Mouse (Mus musculus): ENCODE measurements around the gene Kcnk3. TPM values are rescaled to one million over a fixed set of nuclear protein-coding genes. Genes with fewer than 3 reads are reported as not detected.

Kcnk3 gene
- total RNA-seq (2021), result 10 to 100 TPM in 1 of 2 experiments, 1 to 10 TPM in 1; 9.3 to 11.1 TPM

GRCm38 (mm10) chr5:30587681-30588300 is at the start of gene Kcnk3:
TSS of gene Kcnk3 (plus strand) at chr5:30588170.
- DNase-seq (ENCODE audit: extremely low spot score in 1 of 2, low spot score in 1 of 2), result peak; percentile 32 to 37

GRCm38 (mm10) chr5:30545698-30546097 is 42.3 kb upstream of the Kcnk3 start, which contains the start of gene Cib4:
TSS of gene Cib4 (minus strand) at chr5:30545836.
- DNase-seq (ENCODE audit: extremely low spot score in 1 of 2, low spot score in 1 of 2), result no peak

- no peak for DNase-seq (ENCODE audit: extremely low spot score in 1 of 2, low spot score in 1 of 2)
Measured at GRCm38 (mm10) chr5:30548681-30549080, 39.3 kb upstream of the Kcnk3 start.

GRCm38 (mm10) chr5:30550334-30551021 is 37.5 kb upstream of the Kcnk3 start:
- no peak for DNase-seq (ENCODE audit: extremely low spot score in 1 of 2, low spot score in 1 of 2)

- DNase-seq (ENCODE audit: extremely low spot score in 1 of 2, low spot score in 1 of 2), result no peak
Measured at GRCm38 (mm10) chr5:30551022-30551638, 36.8 kb upstream of the Kcnk3 start.

DNA sequence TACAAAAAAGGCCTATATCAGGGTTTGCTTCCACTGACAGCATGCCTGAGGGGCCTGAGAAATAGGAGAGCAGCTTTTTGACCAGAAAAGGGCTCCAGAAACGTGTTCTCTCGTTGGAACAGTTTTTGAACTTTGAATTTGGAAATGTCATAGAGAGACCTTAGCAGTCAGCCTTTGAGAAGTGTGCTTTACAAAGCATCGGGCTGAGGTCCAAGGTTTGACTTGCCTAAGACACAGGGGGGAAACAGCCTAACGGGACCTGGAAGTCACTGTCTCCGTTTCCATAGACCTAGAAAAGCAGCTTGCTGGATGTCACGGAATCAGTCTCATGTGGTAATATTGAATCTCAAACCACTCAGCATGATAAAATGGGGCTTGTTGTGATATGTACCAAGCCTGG is 36.0 kb upstream of the Kcnk3 start:
- DNase-seq (ENCODE audit: extremely low spot score in 1 of 2, low spot score in 1 of 2), result no peak

DNA sequence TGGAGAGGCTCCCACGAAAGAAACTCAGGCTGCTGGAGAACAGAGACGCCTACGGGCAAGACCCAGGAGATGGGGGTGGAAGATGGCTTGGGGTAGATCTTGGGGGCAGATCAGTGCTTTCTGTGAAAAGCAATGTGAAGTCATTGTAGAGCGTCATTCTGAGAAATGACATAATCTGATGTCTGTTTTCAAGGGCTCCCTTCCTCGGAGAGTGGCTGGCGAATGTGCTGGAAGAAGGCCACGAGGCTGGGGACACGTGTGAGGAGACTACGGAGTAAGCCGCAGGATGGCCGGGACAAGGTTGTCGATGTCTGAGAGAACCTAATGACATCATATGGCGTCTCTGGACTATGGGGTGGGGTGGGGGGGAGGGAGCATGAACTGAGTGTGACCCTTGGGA is 34.0 kb upstream of the Kcnk3 start:
- DNase-seq (ENCODE audit: extremely low spot score in 1 of 2, low spot score in 1 of 2), result no peak

GRCm38 (mm10) chr5:30554981-30555380 is 33.0 kb upstream of the Kcnk3 start:
- no peak for DNase-seq (ENCODE audit: extremely low spot score in 1 of 2, low spot score in 1 of 2)

DNA sequence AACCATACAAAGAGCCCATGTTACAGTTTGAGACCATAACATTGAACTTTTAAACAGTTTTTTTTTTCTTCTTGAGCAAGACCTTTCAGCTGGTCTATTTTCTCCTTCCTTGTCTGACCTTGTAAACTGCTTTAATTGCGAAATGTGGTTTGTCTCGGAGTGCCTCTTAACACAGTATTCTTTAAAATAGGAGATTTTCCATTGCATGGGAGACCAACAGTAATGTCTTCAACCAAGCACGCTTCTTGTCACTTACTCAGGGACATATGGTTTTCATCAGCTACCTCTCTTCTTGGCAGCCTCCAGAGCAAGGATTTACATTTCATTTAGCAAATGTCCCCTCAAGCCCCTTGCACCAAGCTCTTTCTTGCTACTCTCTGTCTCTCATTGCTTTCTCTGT is 31.7 kb upstream of the Kcnk3 start:
- DNase-seq (ENCODE audit: extremely low spot score in 1 of 2, low spot score in 1 of 2), result no peak

DNA sequence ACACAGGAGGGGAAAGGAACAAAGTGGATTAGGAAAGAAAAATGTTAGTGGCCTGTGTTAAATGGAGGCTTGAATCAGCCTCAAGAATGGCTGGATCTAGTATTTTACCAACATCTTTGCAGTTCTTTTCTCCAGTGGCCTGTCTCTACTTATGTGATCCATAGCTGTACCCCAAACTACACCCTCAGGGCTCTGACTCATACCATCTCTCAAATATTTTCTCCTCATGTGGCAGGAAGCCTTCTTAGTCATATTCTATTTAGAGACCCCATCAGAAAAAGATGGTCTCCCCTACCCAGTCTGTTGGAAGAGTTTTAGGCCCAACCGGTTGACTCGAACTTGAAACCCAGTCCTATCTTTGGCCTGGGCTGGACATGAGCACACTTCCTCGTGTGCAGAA is 28.5 kb upstream of the Kcnk3 start:
- no peak for DNase-seq (ENCODE audit: extremely low spot score in 1 of 2, low spot score in 1 of 2)

GRCm38 (mm10) chr5:30559986-30560493 is 27.9 kb upstream of the Kcnk3 start:
- DNase-seq (ENCODE audit: extremely low spot score in 1 of 2, low spot score in 1 of 2), result no peak

GRCm38 (mm10) chr5:30568479-30568878 is 19.5 kb upstream of the Kcnk3 start:
- no peak for DNase-seq (ENCODE audit: extremely low spot score in 1 of 2, low spot score in 1 of 2)

GRCm38 (mm10) chr5:30571820-30572219 is 16.1 kb upstream of the Kcnk3 start:
- no peak for DNase-seq (ENCODE audit: extremely low spot score in 1 of 2, low spot score in 1 of 2)

DNA sequence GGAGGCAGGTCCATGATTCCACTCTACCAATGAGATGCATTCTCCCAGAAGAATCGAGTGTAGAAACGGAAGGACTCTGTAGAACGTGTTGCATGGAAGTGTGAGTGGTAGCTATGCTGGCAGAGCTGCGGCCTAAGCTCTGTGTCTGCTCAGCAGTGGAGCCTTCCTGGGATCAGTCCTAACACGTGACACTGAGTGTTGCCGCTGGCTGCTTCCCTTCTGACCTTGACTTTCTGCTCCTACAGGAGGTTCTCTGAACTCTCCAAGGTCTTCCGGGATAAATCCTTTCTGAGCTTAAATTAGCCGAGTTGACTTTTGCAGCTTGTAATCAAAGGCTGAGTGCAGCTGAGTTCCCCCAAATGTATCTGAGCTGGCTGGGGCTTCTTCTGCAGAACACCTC is 13.6 kb upstream of the Kcnk3 start:
- DNase-seq (ENCODE audit: extremely low spot score in 1 of 2, low spot score in 1 of 2), result no peak

GRCm38 (mm10) chr5:30576233-30576632 is 11.7 kb upstream of the Kcnk3 start:
- no peak for DNase-seq (ENCODE audit: extremely low spot score in 1 of 2, low spot score in 1 of 2)

DNA sequence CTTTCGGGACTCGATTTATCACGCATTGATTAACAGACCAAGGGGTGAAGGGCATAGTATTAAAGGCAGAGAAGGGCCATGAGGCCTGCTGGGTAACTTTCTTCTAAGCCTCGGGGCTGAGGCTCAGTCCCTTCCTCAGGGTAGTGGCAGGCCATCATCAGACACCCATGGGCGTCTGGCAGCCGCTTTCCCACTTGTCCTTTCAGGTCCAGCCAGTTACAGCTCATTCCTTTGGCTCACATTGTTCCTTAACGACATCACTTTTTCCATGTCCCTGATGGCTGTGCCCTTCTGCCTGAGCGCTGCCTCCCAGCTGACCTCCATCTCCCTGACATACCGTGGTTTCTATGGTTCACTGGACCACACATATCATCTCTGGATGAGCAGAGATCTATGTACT is 10.7 kb upstream of the Kcnk3 start:
- no peak for DNase-seq (ENCODE audit: extremely low spot score in 1 of 2, low spot score in 1 of 2)

DNA sequence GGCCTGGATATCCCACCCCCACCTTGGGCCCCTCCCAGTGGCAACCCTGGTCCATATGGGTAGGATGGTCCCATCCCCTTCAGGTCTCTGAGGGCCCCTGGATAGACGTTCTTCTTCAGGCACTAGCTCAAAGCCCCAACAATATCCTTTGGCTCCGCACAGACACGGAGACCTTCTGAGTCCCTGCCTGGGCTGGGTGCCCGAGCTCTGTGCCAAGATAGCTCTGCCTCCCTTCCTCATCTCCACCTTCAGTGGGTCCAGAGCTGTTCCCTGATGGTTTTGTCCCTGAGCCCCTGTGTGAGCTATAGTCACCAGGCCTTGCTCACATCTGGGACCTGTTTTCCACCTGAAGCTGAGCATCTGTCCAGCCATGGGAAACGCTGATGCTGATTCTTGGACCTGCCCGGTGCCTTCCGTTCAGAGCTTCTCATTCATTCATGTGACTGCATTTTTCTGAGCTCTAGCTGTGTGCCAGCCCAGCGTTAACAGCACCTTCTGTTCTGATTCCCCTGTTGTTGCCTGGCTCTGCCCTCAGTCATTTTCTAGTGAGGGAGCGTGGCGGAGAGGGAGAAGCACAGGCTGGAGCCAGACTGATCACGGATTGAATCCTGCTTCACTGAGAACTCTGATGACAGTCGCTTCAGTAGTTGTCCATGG is 10.2 kb upstream of the Kcnk3 start:
- DNase-seq (ENCODE audit: extremely low spot score in 1 of 2, low spot score in 1 of 2), result peak; percentile 36 to 44

DNA sequence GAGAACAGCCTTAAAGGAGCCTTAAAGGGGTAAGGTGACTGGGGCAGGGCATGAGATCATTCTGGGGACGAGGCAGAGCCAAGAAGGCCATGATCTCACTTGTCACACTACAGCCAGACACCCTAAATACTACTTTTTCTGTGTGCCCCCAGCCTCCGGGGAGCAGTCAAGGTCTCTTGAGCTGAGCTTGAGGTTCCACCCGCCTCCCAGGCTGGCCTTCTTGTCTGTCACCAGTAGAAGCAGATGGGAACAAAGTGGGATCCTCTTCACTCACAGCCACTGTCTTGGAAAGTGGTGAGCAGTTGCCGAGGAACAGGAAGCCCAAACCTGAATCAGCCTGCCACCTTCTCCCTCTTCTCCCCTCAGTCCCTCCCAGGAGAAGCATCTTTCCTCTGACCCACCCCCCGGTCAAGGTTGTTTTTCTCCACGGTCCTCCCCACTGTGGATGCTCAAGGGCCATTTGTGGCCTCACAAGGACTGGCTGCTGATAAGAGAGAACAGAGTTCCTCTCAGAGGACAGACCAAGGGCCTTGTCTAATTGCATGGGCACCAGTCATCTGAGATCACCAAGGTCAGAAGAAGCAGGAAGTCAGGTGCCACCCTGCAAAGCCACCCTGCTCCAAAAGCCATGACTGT is 9.4 kb upstream of the Kcnk3 start:
- DNase-seq (ENCODE audit: extremely low spot score in 1 of 2, low spot score in 1 of 2), result no peak

DNA sequence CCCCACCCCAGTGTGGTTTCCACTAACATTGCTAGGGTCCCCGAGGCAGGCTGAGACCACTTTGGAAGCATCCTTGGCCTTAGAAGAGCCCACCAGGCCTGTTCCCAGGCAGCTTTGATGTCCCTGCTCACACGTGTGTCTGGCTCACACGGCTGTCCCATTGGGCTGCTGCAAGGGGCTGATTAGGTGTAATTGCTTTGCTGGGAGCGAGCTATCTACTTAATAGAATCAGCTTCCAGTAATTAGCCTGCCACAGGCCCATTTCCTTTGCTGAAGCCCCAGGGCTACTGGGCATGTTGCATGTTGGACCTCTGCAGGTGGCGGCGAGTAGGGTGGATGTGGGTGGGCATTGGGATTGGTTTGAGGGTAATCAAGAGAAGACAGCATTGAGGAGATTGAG is 7.2 kb upstream of the Kcnk3 start:
- DNase-seq (ENCODE audit: extremely low spot score in 1 of 2, low spot score in 1 of 2), result no peak

GRCm38 (mm10) chr5:30582017-30582416 is 6.0 kb upstream of the Kcnk3 start:
- no peak for DNase-seq (ENCODE audit: extremely low spot score in 1 of 2, low spot score in 1 of 2)

DNA sequence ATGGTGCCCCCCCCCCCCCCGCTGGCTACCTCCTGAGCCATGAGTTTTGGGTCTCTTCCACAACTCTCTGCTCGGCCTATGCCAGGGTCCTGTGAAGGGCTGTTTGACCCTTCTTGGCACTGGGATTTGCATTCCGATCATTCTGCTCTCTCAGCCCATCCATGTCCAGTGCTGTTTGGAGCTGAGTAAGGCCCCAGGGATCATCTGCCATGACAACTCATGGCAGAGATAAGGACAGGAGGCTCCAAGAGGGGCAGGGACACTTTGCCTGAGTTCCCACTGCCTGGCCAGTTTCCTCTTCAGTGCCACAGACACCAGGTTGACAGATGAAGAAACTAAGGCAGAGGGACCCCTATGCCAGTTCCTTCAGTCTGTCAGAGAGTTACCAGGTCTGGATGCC is 1.4 kb upstream of the Kcnk3 start:
- DNase-seq (ENCODE audit: extremely low spot score in 1 of 2, low spot score in 1 of 2), result no peak
